Mouse (Mus musculus) inflammation-experienced regulatory T-cells, adult 16 weeks (primary cell): ENCODE data around the gene Glrp1. TPM values are rescaled to one million over a fixed set of nuclear protein-coding genes. Genes with fewer than 3 reads are reported as not detected.

Experiments used
- polyA plus RNA-seq: library from polyadenylated mRNA; unstranded; fragments of 100-300 nt; shearing (Covaris generic); gene quantifications from one replicate; pipeline ENCODE4 v1.2.1, GENCODE M21; 2017

Gene Glrp1
- polyA plus RNA-seq = not detected

DNA sequence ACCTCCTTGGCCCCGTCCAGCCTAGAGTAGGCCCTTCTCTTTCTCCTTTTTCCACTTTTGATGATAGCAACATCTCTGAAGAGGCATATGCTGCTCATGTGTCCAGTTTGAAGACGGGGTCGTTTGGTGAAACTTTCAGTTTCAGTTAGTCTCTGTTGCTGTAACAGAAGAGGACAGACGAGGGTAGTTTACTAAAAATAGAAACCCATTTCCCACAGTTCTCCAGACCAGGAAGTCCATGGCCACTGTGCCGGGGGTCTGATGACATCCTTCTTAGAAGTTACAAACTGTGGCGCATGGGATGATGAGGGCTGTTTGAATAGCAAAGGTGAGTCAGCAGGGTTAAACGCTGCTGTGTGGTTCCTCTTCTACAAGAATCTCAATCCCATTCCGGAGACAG is at the start of gene Glrp1:
Glrp1 (minus strand) TSS at position 278 of the 400 bp plus-strand sequence.

Other genes starting within 250 kb of the Glrp1 start
- 121 TPM for gene Hjurp, start 232.4 kb downstream of the Glrp1 start, polyA plus RNA-seq
- gene Trpm8, start 232.4 kb downstream of the Glrp1 start, polyA plus RNA-seq = not detected
- not detected for gene Spp2, start 103.1 kb downstream of the Glrp1 start, polyA plus RNA-seq
- gene Arl4c, start 192.2 kb upstream of the Glrp1 start, polyA plus RNA-seq = 6.7 TPM